Mouse (Mus musculus) stomach, embryonic 15.5 days (tissue): Measurements from ENCODE around the gene Maml2. TPM values are rescaled to one million over a fixed set of nuclear protein-coding genes. Genes with fewer than 3 reads are reported as not detected.

Source experiments
- ATAC-seq: fragments of 200-750 bp; cut with Nextera tagmentation; 2 replicates; pipeline ENCODE4 v1.8.0; 2017; ENCODE audit warnings: low read depth, moderate number of reproducible peaks, moderate TSS enrichment; ENCODE audit not compliant: insufficient read depth, low FRiP score
- H3K27ac ChIP-seq: fragments of 300-500 bp; sonication (generic); 2 replicates; pipeline ENCODE4 v1.5.1; 2015; ENCODE audit warnings: mild to moderate bottlenecking, inconsistent platforms
- H3K27me3 ChIP-seq: fragments of 300-500 bp; sonication (generic); replicated peaks from 2 replicates; pipeline ENCODE4 v1.6.1; 2015; ENCODE audit warnings: inconsistent platforms
- H3K36me3 ChIP-seq: fragments of 300-500 bp; sonication (generic); 2 replicates; pipeline ENCODE4 v1.6.1; 2015; ENCODE audit warnings: inconsistent platforms
- H3K4me1 ChIP-seq: fragments of 300-500 bp; sonication (generic); 2 replicates; pipeline ENCODE4 v1.6.1; 2015; ENCODE audit warnings: inconsistent platforms
- H3K4me2 ChIP-seq: fragments of 300-500 bp; sonication (generic); 2 replicates; pipeline ENCODE4 v1.6.1; 2015; ENCODE audit warnings: mild to moderate bottlenecking, inconsistent platforms
- H3K4me3 ChIP-seq: fragments of 300-500 bp; sonication (generic); replicated peaks from 2 replicates; pipeline ENCODE4 v1.5.1; 2015; ENCODE audit warnings: inconsistent platforms
- H3K9ac ChIP-seq: fragments of 300-500 bp; sonication (generic); 2 replicates; pipeline ENCODE4 v1.6.1; 2015; ENCODE audit warnings: inconsistent platforms
- H3K9me3 ChIP-seq: fragments of 300-500 bp; sonication (generic); 2 replicates; pipeline ENCODE4 v1.6.1; 2016; ENCODE audit warnings: inconsistent platforms
- WGBS: fragments of 180-500 bp; shearing (Covaris S2); methylation state at CpG from one replicate; pipeline ENCODE4 v1.1.7; 2015; 5-methylcytosine and 5-hydroxymethylcytosine counted together
- microRNA-seq: library from miRNA; unstranded; fragments of <30 nt; microRNA quantifications from one replicate; pipeline ENCODE4, GENCODE M21; 2016
- polyA plus RNA-seq: library from polyadenylated mRNA; unstranded; fragments of >200 nt; fragmentation: Nextera tagmentation; extraction: Ambion mirVana; gene quantifications from 2 replicates; pipeline ENCODE4 v1.2.1, GENCODE M21; 2015

The Maml2 gene
- polyA plus RNA-seq, 1 experiment from 2014 or later, result 8.5 TPM

GRCm38 (mm10) chr9:13748798-13749674 lies 451.3 kb downstream of the Maml2 start:
- H3K4me1 ChIP-seq, result peaks cover 3% of the 10 kb centered on the region
- under 1% methylated on average over 60 of the region's 60 CpGs for WGBS

DNA sequence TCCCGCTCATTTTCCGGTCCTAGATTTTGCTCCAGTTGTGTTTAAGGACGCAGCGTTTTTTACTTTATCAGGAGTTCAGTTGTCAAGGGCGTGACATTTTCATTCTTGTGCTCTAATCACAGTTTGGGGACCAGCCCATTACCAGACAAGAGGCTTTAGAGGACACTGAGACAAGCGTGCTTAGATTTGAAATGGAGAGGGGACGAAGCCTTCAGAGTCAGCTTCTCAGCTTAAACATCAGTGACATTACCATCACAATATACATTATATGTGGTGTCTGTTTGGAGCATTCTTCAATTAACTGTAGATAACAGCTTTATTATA lies 451.9 kb downstream of the Maml2 start:
- no peak for ATAC-seq
- Histone ChIP-seq H3K36me3 (no peaks in the 10 kb centered on the region), H3K27me3 (no peaks in the 10 kb centered on the region), H3K27ac (peak overlapping the region; percentile 94), H3K9ac (peak overlapping the region; percentile 99), H3K4me1 (peaks cover 3% of the 10 kb centered on the region), H3K4me2 (peak overlapping the region; percentile 68), H3K4me3 (peak overlapping the region; percentile 97), H3K9me3 (no peaks in the 10 kb centered on the region)
- WGBS, result 1% methylated on average over 7 of the region's 7 CpGs

More at GRCm38 (mm10) chr9:13748798-13749674, 451.3 kb downstream of the Maml2 start:
- no peaks in the 10 kb centered on the region for H3K36me3 ChIP-seq
- peak; percentile 99 for ATAC-seq
- H3K4me3 ChIP-seq, result peak overlapping the region; percentile 97
- H3K9me3 ChIP-seq, result no peaks in the 10 kb centered on the region
- peak overlapping the region; percentile 68 for H3K4me2 ChIP-seq
- H3K9ac ChIP-seq, result peak overlapping the region; percentile 99
- no peaks in the 10 kb centered on the region for H3K27me3 ChIP-seq
- peak overlapping the region; percentile 94 for H3K27ac ChIP-seq

GRCm38 (mm10) chr9:13752543-13752942 lies 454.8 kb downstream of the Maml2 start:
- no peak overlapping the region for H3K4me3 ChIP-seq
- H3K4me1 ChIP-seq, result peaks cover 3% of the 10 kb centered on the region
- H3K27me3 ChIP-seq, result no peaks in the 10 kb centered on the region
- 74% methylated on average over 4 of the region's 4 CpGs for WGBS
- no peak overlapping the region for H3K27ac ChIP-seq
- H3K36me3 ChIP-seq, result no peaks in the 10 kb centered on the region
- H3K4me2 ChIP-seq, result no peak overlapping the region
- no peak overlapping the region for H3K9ac ChIP-seq
- no peaks in the 10 kb centered on the region for H3K9me3 ChIP-seq
- no peak for ATAC-seq

Small RNAs within 50 kb of the gene (microRNA-seq; reads per million reads assigned to microRNA genes)
- not detected for gene Gm22643

Other genes starting within 250 kb of the Maml2 start
- 10.1 and 10.5 TPM in 2 replicates for gene Jrkl, start 52.1 kb upstream of the Maml2 start, polyA plus RNA-seq
- 8.6 and 10.8 TPM in 2 replicates for gene Ccdc82, start 51.0 kb upstream of the Maml2 start, polyA plus RNA-seq
- gene Gm17571, start 148.8 kb downstream of the Maml2 start, polyA plus RNA-seq, result not detected in 2 replicates